Mouse (Mus musculus): Measurements from ENCODE around the gene Rasal1. TPM values are rescaled to one million over a fixed set of nuclear protein-coding genes. Genes with fewer than 3 reads are reported as not detected.

Rasal1 gene
- total RNA-seq, 2 experiments from 2014 or later, result 107 to 122 TPM

DNA sequence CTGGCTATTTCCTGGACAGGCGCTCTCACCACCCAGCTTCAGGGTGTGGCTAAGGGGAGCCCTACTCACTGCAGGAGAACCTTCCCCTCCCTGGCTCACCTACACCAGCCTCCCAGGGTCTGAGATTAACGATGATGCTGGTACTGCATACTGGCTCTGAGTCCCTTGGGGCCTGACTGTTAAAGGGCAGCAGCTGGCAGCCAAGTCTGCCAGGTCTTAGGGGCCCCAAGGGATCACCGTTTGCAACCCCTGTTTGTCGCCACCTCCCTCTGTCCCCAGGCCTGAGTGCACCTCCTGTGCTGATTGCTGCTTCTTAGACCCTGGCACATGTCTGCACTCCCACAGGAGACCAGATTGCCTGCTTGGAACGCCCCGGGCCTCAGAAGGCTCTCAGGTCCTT, 55.8 kb downstream of the Rasal1 start:
- intact Hi-C loops (cut with DNase I), result no loop called here
- no peak for DNase-seq (ENCODE audit: extremely low spot score in 1 of 2, low spot score in 2 of 2)

DNA sequence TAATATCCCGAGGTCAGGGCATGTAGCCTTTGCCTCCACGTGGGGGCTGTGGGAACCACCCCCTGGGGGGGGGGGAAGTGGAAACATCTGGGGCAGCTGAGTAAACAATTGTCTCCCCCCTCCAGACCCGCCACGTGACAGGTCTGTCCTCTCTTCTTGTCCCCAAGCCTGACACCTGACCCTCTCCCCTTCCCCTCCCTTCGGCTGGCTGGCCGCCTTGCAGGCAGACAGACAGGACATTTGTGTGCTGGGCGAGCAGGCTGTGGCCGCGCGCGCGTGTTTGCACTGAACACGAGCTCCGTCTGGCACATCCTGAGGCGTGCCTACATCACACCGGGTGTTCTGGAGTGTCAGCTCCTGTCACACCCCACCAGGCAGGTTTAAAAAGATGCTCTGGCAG, 57.9 kb downstream of the Rasal1 start:
- intact Hi-C loops (cut with DNase I), result no loop called here
- peak in 1 of 2 experiments; percentile 80 for DNase-seq (ENCODE audit: extremely low spot score in 1 of 2, low spot score in 2 of 2)

- intact Hi-C loops (cut with DNase I), result no loop called here
These were observed 58.4 kb downstream of the Rasal1 start for GRCm38 (mm10) chr5:120706976-120707375.

DNA sequence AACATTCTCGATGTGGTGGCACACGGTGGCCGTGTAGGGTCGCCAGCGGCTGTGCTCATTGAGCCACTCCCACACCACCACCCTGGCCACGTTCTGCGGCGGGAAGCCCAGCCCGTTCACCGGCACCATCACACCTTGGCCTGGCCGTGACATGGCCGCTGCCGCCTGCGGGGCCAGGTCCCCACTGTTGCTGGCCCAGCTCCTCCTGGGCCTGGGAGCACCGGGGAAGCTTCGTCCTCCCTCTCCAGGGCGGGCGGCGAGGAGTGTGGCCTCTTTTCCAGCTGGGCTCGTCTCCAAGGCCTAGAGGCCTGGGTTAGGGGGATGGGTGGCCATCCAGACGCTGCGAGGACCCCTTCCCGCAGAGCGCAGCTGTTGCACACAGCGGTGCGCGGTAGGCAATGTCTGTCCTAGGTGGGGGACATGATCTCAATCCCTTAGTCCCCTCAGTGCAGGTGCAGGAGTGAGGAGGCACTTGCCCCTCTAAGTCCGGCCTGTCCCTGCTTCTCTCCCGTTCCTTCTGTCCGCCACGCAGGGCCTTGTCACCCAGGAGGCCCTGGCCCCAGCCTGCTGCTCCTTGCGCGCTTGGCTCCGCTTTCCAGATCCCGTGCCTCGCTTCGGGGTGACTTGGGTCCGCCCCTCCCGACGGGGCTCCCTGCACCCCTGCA, 61.7 kb downstream of the Rasal1 start:
- DNase-seq (ENCODE audit: extremely low spot score in 1 of 2, low spot score in 2 of 2), result peak in 1 of 2 experiments; percentile 77
- intact Hi-C loops (cut with DNase I), result loop anchor here (2.0 kb wide), 1 partner anchor 29 kb away; no protein-coding TSS in a partner anchor

More at GRCm38 (mm10) chr5:120706976-120707375, 58.4 kb downstream of the Rasal1 start:
- DNase-seq (ENCODE audit: extremely low spot score in 1 of 2, low spot score in 2 of 2), result no peak

GRCm38 (mm10) chr5:120710826-120711248, 62.2 kb downstream of the Rasal1 start:
- peak in 1 of 2 experiments; percentile 67 for DNase-seq (ENCODE audit: extremely low spot score in 1 of 2, low spot score in 2 of 2)
- intact Hi-C loops (cut with DNase I), result loop anchor here (2.0 kb wide), 1 partner anchor 30 kb away; no protein-coding TSS in a partner anchor

DNA sequence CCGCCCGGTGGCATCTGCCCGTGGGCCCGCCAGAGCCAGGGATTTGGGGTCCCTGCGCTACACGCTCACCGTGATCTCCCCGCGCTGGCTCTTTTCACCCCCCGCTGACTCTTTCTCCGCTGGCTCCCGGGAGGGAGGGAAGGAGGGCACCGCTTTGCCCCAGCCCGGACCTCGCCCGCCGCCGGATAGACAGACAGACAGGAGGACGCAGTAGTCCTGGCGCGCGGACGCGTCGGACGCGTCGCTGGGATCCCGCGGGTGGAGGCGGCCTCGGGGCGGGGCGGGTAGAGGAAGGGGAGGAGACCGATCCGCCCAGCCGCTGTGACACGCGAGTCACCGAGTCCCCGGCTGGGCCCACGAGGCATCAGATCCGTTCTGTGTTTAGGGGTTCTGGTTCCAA, 62.8 kb downstream of the Rasal1 start:
- peak; percentile 72 to 89 for DNase-seq (ENCODE audit: extremely low spot score in 1 of 2, low spot score in 2 of 2)
- intact Hi-C loops (cut with DNase I), result loop anchor here (2.0 kb wide), 1 partner anchor 31 kb away; no protein-coding TSS in a partner anchor

DNA sequence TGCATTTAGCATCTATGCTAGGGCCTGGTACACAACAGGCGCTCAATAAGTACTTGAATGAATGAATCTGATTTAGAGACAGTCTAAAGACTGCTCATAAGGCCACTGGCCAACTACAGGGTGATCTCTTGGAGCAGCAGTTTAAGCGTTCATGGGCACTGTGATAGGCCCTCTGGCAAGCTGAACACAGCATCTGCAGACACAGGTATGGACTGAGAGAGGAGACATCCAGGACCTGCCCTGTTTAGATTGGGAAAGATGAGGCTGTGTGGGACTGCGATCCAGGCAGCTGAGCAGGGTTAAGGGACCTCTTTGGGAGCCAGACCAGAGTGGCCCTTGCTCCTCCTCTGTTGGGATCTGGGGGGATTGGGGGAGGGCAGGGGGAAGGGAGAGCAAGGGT, 63.2 kb downstream of the Rasal1 start, which contains the start of gene Dtx1:
TSS of gene Dtx1 (minus strand) at position 101 of the 400 bp plus-strand sequence.
- intact Hi-C loops (cut with DNase I), result loop anchor here (2.0 kb wide), 2 partner anchors 31 to 91 kb away; no protein-coding TSS in a partner anchor
- DNase-seq (ENCODE audit: extremely low spot score in 1 of 2, low spot score in 2 of 2), result no peak

DNA sequence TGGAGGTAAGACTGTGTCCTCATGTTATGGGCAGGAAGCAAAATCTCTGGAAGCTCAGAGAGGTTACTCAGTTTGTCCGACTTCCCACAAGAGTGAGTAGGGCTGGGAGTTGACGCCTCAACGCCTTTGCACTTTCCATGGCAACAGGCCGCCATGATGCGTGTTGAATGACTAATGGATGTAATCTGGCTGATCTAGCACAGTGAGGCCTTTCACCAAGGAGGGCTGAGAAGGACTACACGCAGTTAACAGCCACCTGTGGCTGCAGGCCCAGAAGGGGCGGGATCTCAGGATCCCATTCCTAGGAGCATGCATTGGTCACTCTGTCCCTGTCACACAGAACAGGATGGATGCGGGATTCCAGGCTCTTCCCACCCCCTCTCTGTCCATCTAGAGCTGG, 64.1 kb downstream of the Rasal1 start:
- intact Hi-C loops (cut with DNase I), result loop anchor here (2.0 kb wide), 1 partner anchor 92 kb away; no protein-coding TSS in a partner anchor
- DNase-seq (ENCODE audit: extremely low spot score in 1 of 2, low spot score in 2 of 2), result no peak

GRCm38 (mm10) chr5:120714314-120714713, 65.7 kb downstream of the Rasal1 start:
- intact Hi-C loops (cut with DNase I), result no loop called here
- DNase-seq (ENCODE audit: extremely low spot score in 1 of 2, low spot score in 2 of 2), result peak; percentile 58 to 80

DNA sequence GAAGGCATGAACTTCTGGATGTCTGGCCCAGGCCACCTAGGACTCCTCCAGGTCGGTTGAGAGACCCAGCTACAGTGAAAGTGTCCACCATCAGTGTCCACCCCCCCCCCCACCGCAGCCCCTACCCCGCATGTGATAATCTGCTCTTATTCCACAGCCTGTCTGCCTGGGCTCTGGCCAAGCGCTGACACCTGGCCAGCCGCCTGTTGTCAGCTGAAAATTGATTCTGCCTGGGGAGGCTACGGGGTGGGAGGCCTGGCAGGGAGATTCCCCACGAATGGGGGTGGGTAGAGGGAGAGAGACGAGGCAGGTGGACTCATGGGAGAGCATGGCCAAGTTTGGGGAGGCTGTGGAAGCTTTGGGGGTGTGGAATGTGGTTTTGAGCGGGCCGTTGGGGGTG, 68.5 kb downstream of the Rasal1 start:
- peak in 1 of 2 experiments; percentile 46 for DNase-seq (ENCODE audit: extremely low spot score in 1 of 2, low spot score in 2 of 2)
- intact Hi-C loops (cut with DNase I), result no loop called here

DNA sequence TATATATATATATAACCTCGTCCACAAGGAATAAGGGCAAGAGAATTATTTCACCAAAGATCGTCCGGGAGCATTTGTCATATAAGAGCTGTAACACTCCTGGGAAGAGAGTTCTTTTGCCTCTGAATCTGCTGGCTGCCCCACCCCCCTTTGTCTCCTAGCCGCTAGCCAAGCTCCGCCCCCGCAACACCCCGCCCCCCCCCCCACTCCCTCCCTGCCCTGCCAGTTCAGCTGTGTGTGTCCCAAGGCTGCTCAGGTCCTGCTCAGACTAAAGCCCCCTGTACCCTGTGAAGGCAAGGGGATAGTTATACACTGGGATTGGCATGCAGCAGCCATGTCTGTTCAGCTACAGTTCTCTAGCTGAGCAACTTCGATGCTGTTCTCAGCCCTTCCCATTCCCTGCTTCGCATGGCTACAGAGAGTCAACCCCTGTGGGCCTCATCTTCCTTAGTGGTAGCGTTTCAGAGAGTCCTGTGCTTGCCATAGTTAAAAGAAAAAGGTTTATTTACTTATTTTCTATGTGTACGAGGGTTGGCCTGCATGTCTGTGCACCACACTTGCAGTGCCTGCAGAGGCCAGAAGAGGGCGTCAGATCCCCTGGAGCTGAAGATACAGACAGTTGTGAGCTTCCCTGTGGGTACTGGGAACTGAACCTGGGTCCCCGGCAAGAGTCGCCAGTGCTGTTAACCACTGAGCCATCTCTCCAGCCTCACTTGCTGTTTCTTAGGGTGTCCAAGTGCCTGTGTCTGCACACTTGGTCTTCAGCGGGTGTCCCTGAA, 70.2 kb downstream of the Rasal1 start:
- no peak for DNase-seq (ENCODE audit: extremely low spot score in 1 of 2, low spot score in 2 of 2)
- intact Hi-C loops (cut with DNase I), result no loop called here

DNA sequence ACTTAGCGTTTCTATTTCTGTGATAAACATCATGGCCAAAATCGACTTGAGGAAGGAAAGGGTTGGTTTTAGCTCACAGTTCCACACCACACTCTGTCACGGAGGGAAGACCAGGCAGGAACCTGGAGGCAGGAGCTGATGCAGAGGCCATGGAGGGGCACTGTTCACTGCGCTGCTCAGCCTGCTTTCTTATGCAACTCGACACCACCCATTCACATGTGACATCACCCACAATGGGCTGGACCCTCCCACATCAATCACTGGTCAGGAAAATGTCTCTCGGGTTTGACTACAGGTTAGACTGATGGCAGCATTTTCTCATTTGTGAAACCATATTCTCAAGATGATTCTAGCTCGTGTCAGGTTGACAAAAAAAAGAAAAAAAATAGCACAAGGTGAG, 72.4 kb downstream of the Rasal1 start:
- DNase-seq (ENCODE audit: extremely low spot score in 1 of 2, low spot score in 2 of 2), result no peak
- intact Hi-C loops (cut with DNase I), result no loop called here

DNA sequence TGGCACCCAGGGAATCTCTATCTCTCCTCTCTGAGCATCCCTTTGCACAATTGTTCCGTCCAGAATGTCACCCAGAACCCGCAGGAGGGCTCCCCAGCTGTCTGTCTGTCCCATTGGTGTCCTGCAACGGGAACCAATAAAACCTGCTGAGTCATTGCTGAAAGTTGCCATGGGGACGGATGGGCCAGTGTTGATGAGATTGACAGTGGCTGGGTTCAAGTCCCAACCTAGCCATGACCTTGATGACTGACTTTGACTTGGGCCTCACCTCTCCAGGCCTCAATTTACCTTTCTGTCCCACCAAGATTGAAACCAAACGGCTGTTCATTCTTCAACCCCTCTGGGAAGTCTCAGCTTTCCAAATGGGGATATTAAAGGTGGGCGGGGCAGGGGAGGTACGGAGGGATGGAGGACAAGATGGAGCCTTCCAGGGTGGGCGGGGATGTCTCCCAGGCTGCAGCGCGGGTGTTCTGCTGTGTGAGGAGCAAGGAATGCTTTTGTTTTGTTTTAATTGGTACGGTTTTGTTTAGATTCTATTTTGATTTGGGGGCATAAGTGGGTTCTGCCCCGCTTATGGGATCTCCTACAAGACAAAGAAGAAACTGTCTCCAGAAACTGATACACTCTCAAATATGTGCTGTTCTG, 77.3 kb downstream of the Rasal1 start:
- DNase-seq (ENCODE audit: extremely low spot score in 1 of 2, low spot score in 2 of 2), result no peak
- intact Hi-C loops (cut with DNase I), result no loop called here

Other genes with a start within 250 kb of the Rasal1 start
- under 1 TPM; 0.20 to 0.32 TPM for gene Lhx5, start 217.1 kb upstream of the Rasal1 start, total RNA-seq (2021)
- gene Sdsl, start 176.0 kb upstream of the Rasal1 start, total RNA-seq (2021), result 1 to 10 TPM; 5.0 to 5.3 TPM
- gene Sds, start 172.3 kb upstream of the Rasal1 start, total RNA-seq (2021), result not detected
- 10 to 100 TPM; 70.6 to 71.5 TPM for gene Plbd2, start 145.2 kb upstream of the Rasal1 start, total RNA-seq (2021)
- gene Slc8b1, start 137.6 kb upstream of the Rasal1 start, total RNA-seq (2021), result 1 to 10 TPM; 3.5 to 4.0 TPM
- gene Tpcn1, start 60.1 kb upstream of the Rasal1 start, total RNA-seq (2021), result 10 to 100 TPM; 39.2 to 45.2 TPM
- gene Iqcd, start 59.8 kb upstream of the Rasal1 start, total RNA-seq (2021), result under 1 TPM; 0.36 to 0.47 TPM
- 10 to 100 TPM; 29.5 to 31.2 TPM for gene Rita1, start 36.2 kb upstream of the Rasal1 start, total RNA-seq (2021)
- 10 to 100 TPM; 47.5 to 48.8 TPM for gene Ddx54, start 36.1 kb upstream of the Rasal1 start, total RNA-seq (2021)
- gene Cfap73, start 14.6 kb upstream of the Rasal1 start, total RNA-seq (2021), result 1 to 10 TPM in 1 of 2 experiments, not detected in 1; 1.1 TPM
- 10 to 100 TPM; 84.4 to 90.4 TPM for gene Dtx1, start 63.1 kb downstream of the Rasal1 start, total RNA-seq (2021)
- gene Oas2, start 101.0 kb downstream of the Rasal1 start, total RNA-seq (2021), result under 1 TPM in 1 of 2 experiments, not detected in 1; 0.28 TPM
- gene Oas3, start 128.8 kb downstream of the Rasal1 start, total RNA-seq (2021), result under 1 TPM in 1 of 2 experiments, not detected in 1; 0.06 TPM
- gene Oas1e, start 146.7 kb downstream of the Rasal1 start, total RNA-seq (2021), result not detected
- gene Oas1c, start 163.7 kb downstream of the Rasal1 start, total RNA-seq (2021), result 1 to 10 TPM; 1.1 TPM
- gene Oas1f, start 198.6 kb downstream of the Rasal1 start, total RNA-seq (2021), result not detected
- not detected for gene Oas1h, start 212.6 kb downstream of the Rasal1 start, total RNA-seq (2021)
- gene Oas1g, start 238.8 kb downstream of the Rasal1 start, total RNA-seq (2021), result not detected

All from left cerebral cortex, postnatal 10 days (tissue).